ENCODE assay signal across 8 mouse cellular contexts in the genomic region with DNA sequence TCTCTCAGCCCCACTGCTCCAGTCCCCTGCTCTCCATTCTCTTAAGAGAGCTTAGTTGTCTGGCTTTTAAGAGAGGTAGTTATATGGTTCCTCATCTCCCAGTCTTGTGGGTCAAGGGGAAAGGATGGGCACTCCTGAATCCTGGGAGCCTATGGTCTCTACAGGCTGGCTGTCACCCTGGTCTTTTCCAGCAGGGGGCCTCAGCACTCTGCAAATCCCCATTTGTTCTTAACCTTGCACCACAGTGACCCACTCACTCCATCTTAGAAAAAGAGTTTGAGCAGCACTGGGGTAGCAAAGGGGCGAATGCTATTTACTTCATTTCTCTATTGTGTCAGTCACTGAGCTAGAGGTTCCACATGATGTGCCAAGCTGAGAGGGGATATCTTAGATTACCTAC. TPM values are rescaled to one million over a fixed set of nuclear protein-coding genes. Genes with fewer than 3 reads are reported as not detected.
DNase-seq lines count a peak whose midpoint lies in the region; ATAC-seq and TF ChIP-seq lines count a peak whose summit lies in the region.

No protein-coding gene starts in this region.

- H3K4me3 ChIP-seq in embryonic facial prominence, embryonic 10.5 days: no peak overlapping the region
- no peak overlapping the region for H3K4me3 ChIP-seq in limb, embryonic 10.5 days
- H3K4me3 ChIP-seq in spleen, adult 2 months (ENCODE audit: extremely low read depth, insufficient read depth, insufficient read length): no peak overlapping the region

- peak; percentile 70 to 91 for DNase-seq in adrenal gland, adult (ENCODE audit: inconsistent age in 2 of 2, low spot score in 1 of 2)
- no peak for DNase-seq in adrenal gland, adult 8-10 months
- peak; percentile 34 to 48 for DNase-seq in left cerebral cortex, postnatal 14 days (ENCODE audit: low spot score in 2 of 2)
- no peak for DNase-seq in left cerebral cortex, postnatal 25 days (ENCODE audit: low spot score in 2 of 2)
- DNase-seq in Patski (ENCODE audit: low read depth, low spot score): no peak
- DNase-seq in embryonic facial prominence, embryonic 10.5 days (ENCODE audit: low spot score): peak; percentile 42
- peak; percentile 43 for DNase-seq in limb, embryonic 10.5 days (ENCODE audit: low spot score)
- DNase-seq in spleen, adult 2 months (ENCODE audit: low read depth in 1 of 2, low spot score in 2 of 2): peak in 1 of 2 experiments; percentile 51

- H3K27me3 ChIP-seq in Patski: no peaks in the 10 kb centered on the region
- no peaks in the 10 kb centered on the region for H3K27me3 ChIP-seq in embryonic facial prominence, embryonic 10.5 days (replicated peaks; ENCODE audit: low read depth, poor library complexity, severe bottlenecking)
- no peaks in the 10 kb centered on the region for H3K27me3 ChIP-seq in limb, embryonic 10.5 days (ENCODE audit: low read depth, poor library complexity, severe bottlenecking)
- no peaks in the 10 kb centered on the region for H3K27me3 ChIP-seq in spleen, adult 2 months (ENCODE audit: control insufficient read depth, insufficient read depth, low read length)

- ATAC-seq in Patski: no peak

- intact Hi-C loops in left cerebral cortex, postnatal 14 days (cut with DNase I): no loop called here
- intact Hi-C loops in left cerebral cortex, postnatal 25 days (cut with DNase I): no loop called here

- CTCF ChIA-PET in Patski (lab: Charles Lee): interaction anchor here (0.7 to 2.9 kb wide), 7 partner anchors 11 to 25 kb away, joined by 3 to 13 read pairs (median 4); a partner anchor contains a TSS

- in situ Hi-C loops in Patski (cut with MboI; ENCODE audit: low pct_unique_long_range_greater_than_20kb): no loop called here

- H3K36me3 ChIP-seq in embryonic facial prominence, embryonic 10.5 days (replicated peaks): peaks cover 79% of the 10 kb centered on the region
- peaks cover 78% of the 10 kb centered on the region for H3K36me3 ChIP-seq in limb, embryonic 10.5 days
- H3K36me3 ChIP-seq in spleen, adult 2 months (ENCODE audit: control insufficient read depth, insufficient read depth, low read length): peaks cover 44% of the 10 kb centered on the region

- TF ChIP-seq CTCF in Patski (IDR thresholded peaks at IDR 0.05): peak; percentile 85
- TF ChIP-seq CTCF in spleen, adult 2 months (IDR thresholded peaks at IDR 0.05; ENCODE audit: extremely low read depth, insufficient read depth, insufficient read length, insufficient replicate concordance): peak; percentile 57; the same call in 1 of the 2 replicates

- no peaks in the 10 kb centered on the region for H3K9me3 ChIP-seq in embryonic facial prominence, embryonic 10.5 days
- H3K9me3 ChIP-seq in limb, embryonic 10.5 days (replicated peaks): no peaks in the 10 kb centered on the region

- POLR2A ChIA-PET in Patski (lab: Charles Lee): no interaction called here

- 79% methylated on average over 1 of the region's 1 CpGs for WGBS in embryonic facial prominence, embryonic 10.5 days
- 68% methylated on average over 1 of the region's 1 CpGs for WGBS in limb, embryonic 10.5 days
- 66% methylated on average over 1 of the region's 1 CpGs for WGBS in spleen, adult 2 months

- TF ChIP-seq POLR2A in spleen, adult 2 months (IDR thresholded peaks at IDR 0.05; ENCODE audit: low read depth, low read length): no peak

- H3K4me1 ChIP-seq in embryonic facial prominence, embryonic 10.5 days: peaks cover 10% of the 10 kb centered on the region
- H3K4me1 ChIP-seq in limb, embryonic 10.5 days: peaks cover 9% of the 10 kb centered on the region
- peaks cover 5% of the 10 kb centered on the region for H3K4me1 ChIP-seq in spleen, adult 2 months (ENCODE audit: control insufficient read depth, insufficient read depth, insufficient read length)

- H3K27ac ChIP-seq in embryonic facial prominence, embryonic 10.5 days (replicated peaks): no peak overlapping the region
- H3K27ac ChIP-seq in limb, embryonic 10.5 days: no peak overlapping the region
- H3K27ac ChIP-seq in spleen, adult 2 months (ENCODE audit: insufficient read depth, low read length): no peak overlapping the region

RNA-seq across cellular contexts. Expression of a gene that starts 5.0 kb away (rescaled TPM):
- 10 to 100 TPM; 47.5 to 69.5 (median 52.4) TPM for total RNA-seq in adrenal gland, adult 8-10 months (2022)
- total RNA-seq in left cerebral cortex, postnatal 14 days (2021): 10 to 100 TPM; 74.5 to 75.5 TPM
- total RNA-seq in left cerebral cortex, postnatal 25 days (2021): 10 to 100 TPM; 70.9 to 77.5 TPM
- 46.8 TPM for polyA plus RNA-seq in Patski (2021)
- polyA plus RNA-seq in embryonic facial prominence, embryonic 10.5 days (2016; fragmentation: Nextera tagmentation; extraction: Ambion mirVana): 61.5 and 66.8 TPM in 2 replicates
- 52.0 and 61.2 TPM in 2 replicates for polyA plus RNA-seq in limb, embryonic 10.5 days (2016; fragmentation: Nextera tagmentation; extraction: Ambion mirVana)
- polyA plus RNA-seq in spleen, adult 2 months (2012; rRNA removed): 7.7 and 9.6 TPM in 2 replicates

RNA-seq across cellular contexts. Expression of a gene that starts 5.4 kb away (rescaled TPM):
- 10 to 100 TPM; 27.9 to 44.9 (median 36.6) TPM for total RNA-seq in adrenal gland, adult 8-10 months (2022)
- 10 to 100 TPM; 19.7 to 20.3 TPM for total RNA-seq in left cerebral cortex, postnatal 14 days (2021)
- total RNA-seq in left cerebral cortex, postnatal 25 days (2021): 10 to 100 TPM; 22.3 to 25.0 TPM
- polyA plus RNA-seq in Patski (2021): 25.4 TPM
- 18.9 and 21.2 TPM in 2 replicates for polyA plus RNA-seq in embryonic facial prominence, embryonic 10.5 days (2016; fragmentation: Nextera tagmentation; extraction: Ambion mirVana)
- 17.3 and 23.5 TPM in 2 replicates for polyA plus RNA-seq in limb, embryonic 10.5 days (2016; fragmentation: Nextera tagmentation; extraction: Ambion mirVana)
- 23.8 and 28.9 TPM in 2 replicates for polyA plus RNA-seq in spleen, adult 2 months (2012; rRNA removed)

RNA-seq across cellular contexts. Expression of a gene that starts 24.2 kb away (rescaled TPM):
- 100 to 1,000 TPM in 3 of 4 experiments, 10 to 100 TPM in 1; 89.8 to 116 (median 110) TPM for total RNA-seq in adrenal gland, adult 8-10 months (2022)
- total RNA-seq in left cerebral cortex, postnatal 14 days (2021): 10 to 100 TPM; 13.1 to 16.2 TPM
- total RNA-seq in left cerebral cortex, postnatal 25 days (2021): 10 to 100 TPM in 1 of 2 experiments, 1 to 10 TPM in 1; 9.3 to 12.7 TPM
- polyA plus RNA-seq in Patski (2021): 930 TPM
- polyA plus RNA-seq in embryonic facial prominence, embryonic 10.5 days (2016; fragmentation: Nextera tagmentation; extraction: Ambion mirVana): 12.4 and 15.1 TPM in 2 replicates
- polyA plus RNA-seq in limb, embryonic 10.5 days (2016; fragmentation: Nextera tagmentation; extraction: Ambion mirVana): 4.7 and 6.0 TPM in 2 replicates
- 103 and 140 TPM in 2 replicates for polyA plus RNA-seq in spleen, adult 2 months (2012; rRNA removed)

RNA-seq across cellular contexts. Expression of a gene that starts 43.4 kb away (rescaled TPM):
- 100 to 1,000 TPM; 180 to 380 (median 226) TPM for total RNA-seq in adrenal gland, adult 8-10 months (2022)
- 100 to 1,000 TPM; 112 to 116 TPM for total RNA-seq in left cerebral cortex, postnatal 14 days (2021)
- total RNA-seq in left cerebral cortex, postnatal 25 days (2021): 10 to 100 TPM; 85.2 to 91.7 TPM
- polyA plus RNA-seq in Patski (2021): 132 TPM
- 24.7 and 27.4 TPM in 2 replicates for polyA plus RNA-seq in embryonic facial prominence, embryonic 10.5 days (2016; fragmentation: Nextera tagmentation; extraction: Ambion mirVana)
- polyA plus RNA-seq in limb, embryonic 10.5 days (2016; fragmentation: Nextera tagmentation; extraction: Ambion mirVana): 26.0 and 28.6 TPM in 2 replicates
- 322 and 583 TPM in 2 replicates for polyA plus RNA-seq in spleen, adult 2 months (2012; rRNA removed)

Comparison
In these comparisons a context has a peak if more than half of its experiments do, and no peak if none do; other contexts are left out.
1. DNase-seq: peak in adrenal gland, adult (2 of 2), left cerebral cortex, postnatal 14 days (2 of 2), embryonic facial prominence, embryonic 10.5 days (single experiment) and limb, embryonic 10.5 days (single experiment); none in adrenal gland, adult 8-10 months (single experiment), left cerebral cortex, postnatal 25 days (0 of 2) and Patski (single experiment).